Mouse (Mus musculus) heart, postnatal 0 days (tissue): ENCODE data around the gene Marc2.

Experiments used
- CTCF ChIP-seq: IDR thresholded peaks from 2 replicates; pipeline ENCODE4 v1.5.1; 2016; ENCODE audit warnings: antibody characterized with exemption, control low read depth, low read depth
- EP300 ChIP-seq: IDR thresholded peaks from 2 replicates; pipeline ENCODE4 v1.6.1; 2016; ENCODE audit warnings: antibody characterized with exemption, low read depth

GRCm38 (mm10) chr1:184837649-184838048, 8.6 kb downstream of the Marc2 start:
- no peak for TF ChIP-seq EP300
- no peak for TF ChIP-seq CTCF
